Comparison of ENCODE assay signal across 26 mouse cellular contexts in genomic region chr7:122193919-122194318, GRCm38 (mm10). TPM values are rescaled to one million over a fixed set of nuclear protein-coding genes. Genes with fewer than 3 reads are reported as not detected.
DNase-seq lines count a peak whose midpoint lies in the region; ATAC-seq and TF ChIP-seq lines count a peak whose summit lies in the region.
"Had no signal": no experiment of that assay in that cellular context is flagged by ENCODE, and none has a peak within 500 bp of the region (broad histone marks: within the 10 kb centered on the region; RNA-seq: fewer than 3 reads in every experiment).

No protein-coding gene starts in this region.

- H3K9ac ChIP-seq in hindbrain, postnatal 0 days (replicated peaks; ENCODE audit: low read length), result no peak overlapping the region
- H3K9ac ChIP-seq: embryonic facial prominence, embryonic 15.5 days; heart, embryonic 12.5 days; limb, embryonic 13.5 days; liver, embryonic 15.5 days; midbrain, embryonic 12.5 days had no signal

- no peak for ATAC-seq in hindbrain, postnatal 0 days
- ATAC-seq: forebrain, embryonic 16.5 days had no signal

- H3K4me2 ChIP-seq in hindbrain, postnatal 0 days (ENCODE audit: low read depth, low read length), result no peak overlapping the region
- H3K4me2 ChIP-seq: embryonic facial prominence, embryonic 15.5 days; heart, embryonic 12.5 days; limb, embryonic 13.5 days; liver, embryonic 15.5 days; midbrain, embryonic 12.5 days had no signal

- H3K4me1 ChIP-seq in hindbrain, postnatal 0 days (ENCODE audit: insufficient read depth, low read length), result no peaks in the 10 kb centered on the region
- no peaks in the 10 kb centered on the region for H3K4me1 ChIP-seq in hindbrain, embryonic 10.5 days (replicated peaks)
- H3K4me1 ChIP-seq: embryonic facial prominence, embryonic 15.5 days; heart, embryonic 12.5 days; limb, embryonic 13.5 days; liver, embryonic 15.5 days; midbrain, embryonic 12.5 days had no signal

- no peaks in the 10 kb centered on the region for H3K9me3 ChIP-seq in hindbrain, postnatal 0 days (ENCODE audit: low read length)
- H3K9me3 ChIP-seq in hindbrain, embryonic 10.5 days, result no peaks in the 10 kb centered on the region
- H3K9me3 ChIP-seq: embryonic facial prominence, embryonic 15.5 days; G1E; limb, embryonic 13.5 days; liver, embryonic 15.5 days; midbrain, embryonic 12.5 days had no signal

- intact Hi-C loops in left cerebral cortex, adult 2 months (cut with DNase I), result no loop called here
- intact Hi-C loops in left cerebral cortex, postnatal 4 days (cut with DNase I), result no loop called here
- intact Hi-C loops in gastrocnemius, postnatal 14 days (cut with DNase I; ENCODE audit: low total_unique reads), result no loop called here

- DNase-seq in hindbrain, postnatal 0 days (ENCODE audit: low spot score), result no peak
- no peak for DNase-seq in hindbrain, embryonic 10.5 days (ENCODE audit: low spot score)
- no peak for DNase-seq in left cerebral cortex, adult 2 months (ENCODE audit: extremely low spot score in 1 of 2, low spot score in 2 of 2)
- DNase-seq in left cerebral cortex, postnatal 4 days, result no peak
- DNase-seq in 3T3-L1 (ENCODE audit: low read depth, low spot score) (peak; percentile 19), R1 (ENCODE audit: low read depth, low spot score) (peak; percentile 30)
- no peak for DNase-seq in gastrocnemius, postnatal 14 days
- DNase-seq in left cerebral cortex, adult 18-20 months (ENCODE audit: low spot score in 2 of 2), result no peak
- DNase-seq: adrenal gland, postnatal 36 days; cerebellum, adult 9-10 months; gastrocnemius, postnatal 25 days; heart, adult 18-20 months; heart, postnatal 10 days; kidney, postnatal 4 days; layer of hippocampus, adult 9-11 months; lung, postnatal 10 days; thymus, adult 2 months; thymus, postnatal 4 days had no signal

- H3K36me3 ChIP-seq in hindbrain, postnatal 0 days (ENCODE audit: insufficient read depth, low read length), result no peaks in the 10 kb centered on the region
- H3K36me3 ChIP-seq in hindbrain, embryonic 10.5 days, result no peaks in the 10 kb centered on the region
- H3K36me3 ChIP-seq: embryonic facial prominence, embryonic 15.5 days; G1E; heart, embryonic 12.5 days; limb, embryonic 13.5 days; liver, embryonic 15.5 days; midbrain, embryonic 12.5 days had no signal

- peak; percentile 18; the same call in 1 of the 2 replicates for TF ChIP-seq CTCF in hindbrain, postnatal 0 days (IDR thresholded peaks at IDR 0.05; ENCODE audit: low read depth)
- peak; percentile 5; the same call in 1 of the 2 replicates for TF ChIP-seq CTCF in left cerebral cortex, adult 2 months (IDR thresholded peaks at IDR 0.05)

- no peak overlapping the region for H3K27ac ChIP-seq in hindbrain, postnatal 0 days
- no peak overlapping the region for H3K27ac ChIP-seq in hindbrain, embryonic 10.5 days
- no peak overlapping the region for H3K27ac ChIP-seq in left cerebral cortex, adult 2 months
- H3K27ac ChIP-seq: embryonic facial prominence, embryonic 15.5 days; limb, embryonic 13.5 days; liver, embryonic 15.5 days; midbrain, embryonic 12.5 days had no signal

- H3K27me3 ChIP-seq in hindbrain, postnatal 0 days (ENCODE audit: insufficient read depth, low read length), result no peaks in the 10 kb centered on the region
- H3K27me3 ChIP-seq in hindbrain, embryonic 10.5 days (ENCODE audit: insufficient read depth, poor library complexity, severe bottlenecking), result no peaks in the 10 kb centered on the region
- H3K27me3 ChIP-seq: embryonic facial prominence, embryonic 15.5 days; heart, embryonic 12.5 days; limb, embryonic 13.5 days; liver, embryonic 15.5 days; midbrain, embryonic 12.5 days had no signal

- H3K4me3 ChIP-seq in hindbrain, postnatal 0 days (ENCODE audit: low read length), result no peak overlapping the region
- H3K4me3 ChIP-seq in hindbrain, embryonic 10.5 days, result no peak overlapping the region
- H3K4me3 ChIP-seq in left cerebral cortex, adult 2 months, result no peak overlapping the region
- H3K4me3 ChIP-seq: embryonic facial prominence, embryonic 15.5 days; heart, embryonic 12.5 days; limb, embryonic 13.5 days; liver, embryonic 15.5 days; midbrain, embryonic 12.5 days had no signal

RNA-seq across cellular contexts. Expression of gene Ern2, which starts 7.9 kb away (rescaled TPM):
- 1.6 and 2.0 TPM in 2 replicates for total RNA-seq in hindbrain, postnatal 0 days (2014; rRNA removed)
- polyA plus RNA-seq in hindbrain, postnatal 0 days (2015; fragmentation: Nextera tagmentation; extraction: Ambion mirVana), result 1.4 TPM in 2 replicates
- polyA plus RNA-seq in hindbrain, embryonic 10.5 days (2016; fragmentation: Nextera tagmentation; extraction: Ambion mirVana), result 0.21 TPM in 1 of 2 replicates, not detected in the other
- total RNA-seq in left cerebral cortex, adult 2 months (2021), result under 1 TPM; 0.45 to 0.75 TPM
- 1 to 10 TPM; 2.8 to 3.1 TPM for total RNA-seq in left cerebral cortex, postnatal 4 days (2021)
- not detected for total RNA-seq in gastrocnemius, postnatal 14 days (2021)
- total RNA-seq in left cerebral cortex, adult 18-20 months (2021), result under 1 TPM; 0.40 to 0.67 TPM
- total RNA-seq: G1E; gastrocnemius, postnatal 25 days; heart, adult 18-20 months; heart, postnatal 10 days had no signal
- polyA plus RNA-seq: embryonic facial prominence, embryonic 15.5 days; G1E; heart, embryonic 12.5 days; liver, embryonic 15.5 days had no signal

RNA-seq across cellular contexts. Expression of gene Chp2, which starts 25.4 kb away (rescaled TPM):
- 0.78 and 1.0 TPM in 2 replicates for total RNA-seq in hindbrain, postnatal 0 days (2014; rRNA removed)
- polyA plus RNA-seq in hindbrain, postnatal 0 days (2015; fragmentation: Nextera tagmentation; extraction: Ambion mirVana), result 1.3 and 1.4 TPM in 2 replicates
- polyA plus RNA-seq in hindbrain, embryonic 10.5 days (2016; fragmentation: Nextera tagmentation; extraction: Ambion mirVana), result 0.24 TPM in 1 of 2 replicates, not detected in the other
- 1 to 10 TPM; 4.9 to 5.4 TPM for total RNA-seq in left cerebral cortex, adult 2 months (2021)
- 1 to 10 TPM; 1.2 to 1.9 TPM for total RNA-seq in left cerebral cortex, postnatal 4 days (2021)
- 1 to 10 TPM; 4.6 to 4.8 TPM for total RNA-seq in gastrocnemius, postnatal 14 days (2021)
- total RNA-seq in left cerebral cortex, adult 18-20 months (2021), result 1 to 10 TPM; 4.3 to 4.6 TPM
- polyA plus RNA-seq: G1E; limb, embryonic 13.5 days; neural tube, embryonic 11.5 days had no signal

RNA-seq across cellular contexts. Expression of gene Plk1, which starts 34.7 kb away (rescaled TPM):
- total RNA-seq in hindbrain, postnatal 0 days (2014; rRNA removed), result 12.0 and 15.6 TPM in 2 replicates
- 15.1 and 18.5 TPM in 2 replicates for polyA plus RNA-seq in hindbrain, postnatal 0 days (2015; fragmentation: Nextera tagmentation; extraction: Ambion mirVana)
- polyA plus RNA-seq in hindbrain, embryonic 10.5 days (2016; fragmentation: Nextera tagmentation; extraction: Ambion mirVana), result 191 and 216 TPM in 2 replicates
- 1 to 10 TPM; 1.5 to 1.7 TPM for total RNA-seq in left cerebral cortex, adult 2 months (2021)
- 1 to 10 TPM; 6.2 to 6.5 TPM for total RNA-seq in left cerebral cortex, postnatal 4 days (2021)
- 1 to 10 TPM; 3.0 to 4.2 TPM for total RNA-seq in gastrocnemius, postnatal 14 days (2021)
- 1 to 10 TPM; 1.0 to 1.4 TPM for total RNA-seq in left cerebral cortex, adult 18-20 months (2021)

Comparison
In these comparisons a context has a peak if more than half of its experiments do, and no peak if none do; other contexts are left out.
1. DNase-seq: peak in 3T3-L1 (single experiment) and R1 (single experiment); none in hindbrain, postnatal 0 days (single experiment), hindbrain, embryonic 10.5 days (single experiment), left cerebral cortex, adult 2 months (0 of 2), left cerebral cortex, postnatal 4 days (single experiment), gastrocnemius, postnatal 14 days (single experiment) and left cerebral cortex, adult 18-20 months (0 of 2).